Mouse (Mus musculus): Measurements from ENCODE around the gene Rhoh.

DNA sequence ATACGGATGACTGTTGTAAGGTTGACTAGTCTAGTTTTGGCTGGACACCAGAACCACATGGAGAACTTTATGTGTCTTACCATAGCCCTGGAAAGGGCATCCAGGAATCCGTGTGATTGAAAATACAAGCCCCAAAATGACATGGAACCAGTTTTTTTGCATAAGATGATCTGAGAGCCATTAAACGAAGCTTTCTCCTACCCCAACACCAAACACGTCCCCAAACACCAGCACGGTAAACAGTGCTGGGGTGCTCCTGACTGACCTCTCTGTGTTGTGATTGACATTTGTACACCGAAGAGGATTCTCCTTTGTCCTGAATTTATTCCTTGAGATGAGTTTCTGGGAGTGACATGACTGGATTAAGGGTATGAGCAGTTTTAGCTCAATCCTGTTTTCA is 5.6 kb downstream of the Rhoh start:
- TF ChIP-seq POLR2A (IDR thresholded peaks at IDR 0.05; ENCODE audit: borderline replicate concordance, extremely low read depth, low read depth, low read length), result no peak
- TF ChIP-seq CTCF (IDR thresholded peaks at IDR 0.05; ENCODE audit: insufficient read depth, low read length), result no peak

Measured in lung, adult 2 months (tissue).